Mouse (Mus musculus): ENCODE data around the gene Ubqln4. TPM values are rescaled to one million over a fixed set of nuclear protein-coding genes. Genes with fewer than 3 reads are reported as not detected.

Gene Ubqln4
- polyA plus RNA-seq, 1 experiment from 2014 or later, result 43.5 TPM

DNA sequence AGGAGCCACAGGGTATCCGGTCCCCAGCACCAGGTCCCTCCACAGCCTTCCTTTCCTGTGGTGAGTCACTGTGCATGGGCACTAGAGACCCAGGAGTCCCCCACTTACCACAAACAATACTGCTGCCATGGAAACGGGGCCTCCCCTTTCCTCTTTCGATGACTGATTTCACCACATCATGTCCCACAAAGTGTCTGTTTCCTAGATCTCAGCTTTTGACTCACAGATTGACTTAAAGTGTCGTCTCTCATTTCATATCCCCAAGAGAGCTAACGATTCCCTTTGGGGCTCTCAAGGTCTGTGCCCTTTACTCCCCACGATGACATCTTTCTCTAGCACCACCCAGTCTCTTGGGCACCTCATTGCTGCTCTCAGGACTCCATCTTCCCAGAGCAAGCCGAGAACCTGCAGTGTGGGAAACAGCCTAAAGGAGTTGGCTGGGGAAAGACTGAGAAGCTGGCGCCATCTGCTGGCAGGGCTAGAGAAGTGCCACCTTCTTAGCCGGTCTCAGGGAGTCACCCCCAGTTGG is 31.7 kb upstream of the Ubqln4 start:
- peak; percentile 40; the same call in 1 of the 2 replicates for ATAC-seq
- H3K9ac ChIP-seq (replicated peaks; ENCODE audit: low read depth, low read length), result no peak overlapping the region
- 32% methylated on average over 9 of the region's 9 CpGs for WGBS
- H3K9me3 ChIP-seq (ENCODE audit: control insufficient read depth, low read length), result no peaks in the 10 kb centered on the region
- H3K36me3 ChIP-seq (ENCODE audit: control insufficient read depth, insufficient read depth), result 0 out of 2 replicates have a peak, but pooled peaks cover 2% of the 10 kb centered on the region
- H3K27ac ChIP-seq (ENCODE audit: low read length), result no peak overlapping the region
- H3K4me2 ChIP-seq (ENCODE audit: low read length), result no peak overlapping the region
- H3K4me3 ChIP-seq (replicated peaks; ENCODE audit: low read length), result no peak overlapping the region
- H3K4me1 ChIP-seq (replicated peaks; ENCODE audit: control insufficient read depth, insufficient read depth, low read length), result peaks cover 24% of the 10 kb centered on the region
- H3K27me3 ChIP-seq (replicated peaks; ENCODE audit: control insufficient read depth, insufficient read depth, low read length), result no peaks in the 10 kb centered on the region

DNA sequence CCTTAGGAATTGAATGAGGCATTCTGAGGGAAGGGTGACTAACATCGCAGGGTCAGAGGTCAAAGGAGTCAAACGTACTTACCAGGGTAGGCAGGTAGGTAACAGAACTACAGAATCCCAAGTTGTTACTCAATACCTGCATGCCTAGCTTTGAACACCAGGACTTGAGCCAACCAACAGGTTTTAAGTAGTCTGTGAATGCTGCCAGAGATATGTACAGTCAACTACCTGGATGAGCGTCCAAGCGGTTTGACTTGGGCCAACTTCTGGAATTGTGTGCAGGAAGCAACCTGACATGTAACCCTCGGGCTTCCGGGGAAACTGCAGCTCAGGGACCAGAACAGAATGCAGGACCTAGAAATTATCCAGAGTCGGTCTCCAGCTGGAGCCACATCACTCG is 30.5 kb upstream of the Ubqln4 start:
- no peak overlapping the region for H3K4me3 ChIP-seq (replicated peaks; ENCODE audit: low read length)
- no peak overlapping the region for H3K4me2 ChIP-seq (ENCODE audit: low read length)
- H3K4me1 ChIP-seq (replicated peaks; ENCODE audit: control insufficient read depth, insufficient read depth, low read length), result peaks cover 33% of the 10 kb centered on the region
- no peak overlapping the region for H3K9ac ChIP-seq (replicated peaks; ENCODE audit: low read depth, low read length)
- H3K27me3 ChIP-seq (replicated peaks; ENCODE audit: control insufficient read depth, insufficient read depth, low read length), result no peaks in the 10 kb centered on the region
- H3K27ac ChIP-seq (ENCODE audit: low read length), result no peak overlapping the region
- no peak for ATAC-seq
- WGBS, result 94% methylated on average over 8 of the region's 8 CpGs
- H3K36me3 ChIP-seq (ENCODE audit: control insufficient read depth, insufficient read depth), result 0 out of 2 replicates have a peak, but pooled peaks cover 2% of the 10 kb centered on the region
- no peaks in the 10 kb centered on the region for H3K9me3 ChIP-seq (ENCODE audit: control insufficient read depth, low read length)

DNA sequence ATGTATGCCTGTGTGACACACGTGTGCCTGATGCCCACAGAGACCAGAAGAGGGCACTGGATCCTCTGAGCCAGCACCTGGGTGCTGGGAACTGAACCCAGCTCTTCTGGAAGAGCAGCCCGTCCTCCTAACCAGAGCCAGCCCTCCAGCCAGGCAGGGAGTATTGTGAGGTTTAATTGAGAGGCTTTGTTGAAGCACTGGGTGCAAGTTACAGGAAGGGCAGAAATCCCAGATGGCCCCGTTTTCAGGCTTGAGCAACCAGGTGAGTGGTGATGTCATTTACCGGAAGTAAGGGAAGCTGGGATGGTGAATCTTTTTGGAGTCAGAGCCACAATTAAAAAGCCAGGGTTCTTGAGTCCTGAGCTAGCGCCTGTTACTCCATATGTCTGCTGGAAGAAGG is 28.5 kb upstream of the Ubqln4 start:
- Histone ChIP-seq H3K27me3 (replicated peaks; ENCODE audit: control insufficient read depth, insufficient read depth, low read length) (no peaks in the 10 kb centered on the region), H3K27ac (ENCODE audit: low read length) (no peak overlapping the region), H3K9ac (replicated peaks; ENCODE audit: low read depth, low read length) (no peak overlapping the region), H3K4me1 (replicated peaks; ENCODE audit: control insufficient read depth, insufficient read depth, low read length) (peaks cover 51% of the 10 kb centered on the region), H3K36me3 (ENCODE audit: control insufficient read depth, insufficient read depth) (0 out of 2 replicates have a peak, but pooled peaks cover 2% of the 10 kb centered on the region), H3K9me3 (ENCODE audit: control insufficient read depth, low read length) (no peaks in the 10 kb centered on the region), H3K4me3 (replicated peaks; ENCODE audit: low read length) (no peak overlapping the region), H3K4me2 (ENCODE audit: low read length) (no peak overlapping the region)
- 82% methylated on average over 5 of the region's 5 CpGs for WGBS
- no peak for ATAC-seq

DNA sequence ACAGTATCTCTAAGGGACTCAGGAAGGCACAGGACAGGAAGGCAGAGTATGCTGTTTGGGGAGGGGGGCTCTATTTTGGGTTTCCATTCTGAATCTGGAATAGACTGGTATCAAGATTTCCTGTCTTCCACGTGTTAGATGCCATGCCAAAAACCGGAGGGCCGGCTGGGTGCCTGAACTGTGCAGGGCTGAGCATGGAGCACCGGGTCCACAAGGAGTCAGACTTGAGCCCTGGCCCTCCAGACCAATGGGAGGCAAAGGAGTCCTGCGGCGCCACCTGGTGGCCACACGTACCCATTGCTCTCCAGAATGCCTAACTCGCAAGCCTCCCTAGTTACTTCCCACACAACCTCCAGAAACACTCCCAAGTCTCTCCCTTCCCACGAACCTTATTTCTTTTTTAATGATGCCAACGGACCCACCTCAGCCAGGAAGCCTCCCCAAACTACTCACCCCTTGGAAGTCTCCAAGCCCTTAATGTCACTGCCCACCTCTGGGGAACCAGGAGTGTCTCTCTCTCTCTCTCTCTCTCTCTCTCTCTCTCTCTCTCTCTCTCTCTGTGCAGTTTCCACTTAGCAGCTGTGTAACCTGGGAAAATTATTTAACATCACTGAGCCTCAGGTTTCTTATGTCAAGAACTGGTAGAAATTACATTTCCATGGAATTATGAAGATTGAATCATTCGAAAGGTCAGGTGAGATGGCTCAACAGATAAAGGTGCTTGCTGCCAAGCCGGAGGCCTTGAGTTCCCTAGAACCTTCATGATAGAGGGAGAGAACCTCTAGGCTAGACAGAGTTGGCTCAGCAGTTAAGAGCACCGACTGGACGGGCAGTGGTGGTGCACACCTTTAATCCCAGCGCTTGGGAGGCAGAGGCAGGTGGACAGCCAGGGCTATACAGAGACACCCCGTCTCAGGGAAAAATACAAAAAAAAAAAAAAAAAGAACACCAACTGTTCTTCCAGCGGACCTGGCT is 27.1 kb upstream of the Ubqln4 start:
- H3K4me3 ChIP-seq (replicated peaks; ENCODE audit: low read length), result no peak overlapping the region; the same call in 1 of the 2 replicates
- 30% methylated on average over 17 of the region's 17 CpGs for WGBS
- H3K27ac ChIP-seq (ENCODE audit: low read length), result no peak overlapping the region
- no peaks in the 10 kb centered on the region for H3K9me3 ChIP-seq (ENCODE audit: control insufficient read depth, low read length)
- H3K27me3 ChIP-seq (replicated peaks; ENCODE audit: control insufficient read depth, insufficient read depth, low read length), result no peaks in the 10 kb centered on the region
- ATAC-seq, result peak; percentile 69
- peaks cover 58% of the 10 kb centered on the region for H3K4me1 ChIP-seq (replicated peaks; ENCODE audit: control insufficient read depth, insufficient read depth, low read length)
- no peak overlapping the region for H3K9ac ChIP-seq (replicated peaks; ENCODE audit: low read depth, low read length)
- H3K36me3 ChIP-seq (ENCODE audit: control insufficient read depth, insufficient read depth), result 0 out of 2 replicates have a peak, but pooled peaks cover 2% of the 10 kb centered on the region
- H3K4me2 ChIP-seq (ENCODE audit: low read length), result peak overlapping the region; percentile 33

DNA sequence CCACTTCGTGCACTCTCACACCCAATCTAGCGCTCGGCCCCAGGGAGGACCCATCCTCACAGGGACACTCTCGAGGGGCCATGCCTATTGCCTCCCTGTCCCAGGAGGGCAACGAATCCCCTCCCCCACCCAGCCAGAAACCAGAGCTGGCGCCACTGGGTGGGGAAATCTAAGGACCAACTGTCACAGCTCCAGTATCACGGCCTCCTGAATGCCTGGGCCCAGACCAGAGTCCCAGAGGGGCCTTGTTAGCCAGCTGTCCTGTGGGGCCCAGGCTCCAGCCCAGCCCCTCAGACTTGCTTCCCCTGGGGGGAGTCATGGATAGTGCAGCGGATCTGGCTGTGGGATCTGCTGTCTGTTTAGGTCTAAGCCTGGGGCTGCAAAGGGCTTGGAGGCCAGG is 26.0 kb upstream of the Ubqln4 start:
- H3K9ac ChIP-seq (replicated peaks; ENCODE audit: low read depth, low read length), result peak overlapping the region; percentile 51
- H3K27ac ChIP-seq (ENCODE audit: low read length), result peak overlapping the region; percentile 29
- 28% methylated on average over 8 of the region's 8 CpGs for WGBS
- peaks cover 58% of the 10 kb centered on the region for H3K4me1 ChIP-seq (replicated peaks; ENCODE audit: control insufficient read depth, insufficient read depth, low read length)
- H3K4me2 ChIP-seq (ENCODE audit: low read length), result peak overlapping the region; percentile 38
- ATAC-seq, result no peak
- H3K4me3 ChIP-seq (replicated peaks; ENCODE audit: low read length), result peak overlapping the region; percentile 5; the same call in 1 of the 2 replicates
- H3K27me3 ChIP-seq (replicated peaks; ENCODE audit: control insufficient read depth, insufficient read depth, low read length), result no peaks in the 10 kb centered on the region
- H3K9me3 ChIP-seq (ENCODE audit: control insufficient read depth, low read length), result no peaks in the 10 kb centered on the region
- H3K36me3 ChIP-seq (ENCODE audit: control insufficient read depth, insufficient read depth), result 0 out of 2 replicates have a peak, but pooled peaks cover 2% of the 10 kb centered on the region

DNA sequence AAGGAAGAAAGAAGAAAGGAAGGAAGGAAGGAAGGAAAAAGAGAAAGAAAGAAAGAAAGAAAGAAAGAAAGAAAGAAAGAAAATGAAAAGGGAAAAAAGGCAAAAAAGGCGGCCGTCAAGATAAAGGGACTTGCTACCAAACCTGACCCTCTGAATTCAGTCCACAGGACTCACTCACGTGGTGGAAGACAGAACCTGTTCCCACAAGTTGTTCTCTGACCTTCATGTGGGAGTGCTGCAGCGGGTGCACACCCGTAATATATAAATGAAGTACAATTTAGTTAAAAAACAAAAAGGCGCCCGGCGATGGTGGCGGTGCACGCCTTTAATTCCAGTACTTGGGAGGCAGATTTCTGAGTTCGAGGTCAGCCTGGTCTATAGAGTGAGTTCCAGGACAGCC is 24.9 kb upstream of the Ubqln4 start:
- Histone ChIP-seq H3K36me3 (ENCODE audit: control insufficient read depth, insufficient read depth) (0 out of 2 replicates have a peak, but pooled peaks cover 2% of the 10 kb centered on the region), H3K27me3 (replicated peaks; ENCODE audit: control insufficient read depth, insufficient read depth, low read length) (no peaks in the 10 kb centered on the region), H3K4me1 (replicated peaks; ENCODE audit: control insufficient read depth, insufficient read depth, low read length) (peaks cover 58% of the 10 kb centered on the region), H3K27ac (ENCODE audit: low read length) (no peak overlapping the region), H3K4me3 (replicated peaks; ENCODE audit: low read length) (no peak overlapping the region), H3K9me3 (ENCODE audit: control insufficient read depth, low read length) (no peaks in the 10 kb centered on the region), H3K4me2 (ENCODE audit: low read length) (peak overlapping the region; percentile 94), H3K9ac (replicated peaks; ENCODE audit: low read depth, low read length) (no peak overlapping the region)
- 76% methylated on average over 11 of the region's 11 CpGs for WGBS
- ATAC-seq, result no peak

DNA sequence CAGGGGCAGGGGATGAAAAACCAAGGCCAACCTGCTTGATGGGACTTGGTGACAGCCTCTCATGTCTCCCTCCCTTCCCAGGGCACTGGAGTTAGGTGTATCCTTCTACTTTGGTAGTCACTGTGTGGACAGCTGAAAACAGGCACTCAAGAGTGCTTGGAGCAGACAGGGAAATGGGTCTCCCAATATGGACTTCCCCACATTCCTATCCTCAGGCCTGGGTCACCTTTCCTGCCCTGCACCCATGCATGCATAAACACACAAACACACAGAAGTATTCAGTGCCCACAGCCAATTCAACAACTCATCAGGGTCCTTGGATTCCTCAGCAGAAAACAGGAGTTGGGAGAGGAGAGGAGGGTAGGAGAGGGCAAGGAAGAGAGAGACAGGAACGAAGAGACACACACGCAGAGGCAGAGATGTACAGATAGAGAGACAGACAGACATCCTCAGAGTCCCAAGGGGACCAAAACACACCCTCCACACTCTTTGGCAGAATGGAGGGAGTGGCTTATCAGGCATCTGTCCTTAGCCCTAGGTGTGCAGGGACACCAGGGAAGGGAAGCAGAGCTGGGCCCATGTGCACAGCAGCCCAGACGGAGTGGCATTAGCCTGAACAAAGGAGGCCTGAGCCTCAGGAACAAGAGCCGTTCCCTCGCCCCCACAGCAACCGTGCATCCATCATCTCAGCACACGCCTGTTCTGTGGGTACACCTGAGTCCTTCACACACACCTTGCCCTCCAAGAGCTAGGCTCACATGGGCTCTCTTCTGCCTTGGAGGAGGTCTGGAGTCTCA is 24.2 kb upstream of the Ubqln4 start:
- H3K4me2 ChIP-seq (ENCODE audit: low read length), result peak overlapping the region; percentile 94
- ATAC-seq, result no peak
- peaks cover 56% of the 10 kb centered on the region for H3K4me1 ChIP-seq (replicated peaks; ENCODE audit: control insufficient read depth, insufficient read depth, low read length)
- 18% methylated on average over 7 of the region's 7 CpGs for WGBS
- H3K9me3 ChIP-seq (ENCODE audit: control insufficient read depth, low read length), result no peaks in the 10 kb centered on the region
- H3K4me3 ChIP-seq (replicated peaks; ENCODE audit: low read length), result peak overlapping the region; percentile 90
- 0 out of 2 replicates have a peak, but pooled peaks cover 2% of the 10 kb centered on the region for H3K36me3 ChIP-seq (ENCODE audit: control insufficient read depth, insufficient read depth)
- H3K27ac ChIP-seq (ENCODE audit: low read length), result peak overlapping the region; percentile 99
- H3K9ac ChIP-seq (replicated peaks; ENCODE audit: low read depth, low read length), result peak overlapping the region; percentile 96
- H3K27me3 ChIP-seq (replicated peaks; ENCODE audit: control insufficient read depth, insufficient read depth, low read length), result no peaks in the 10 kb centered on the region

DNA sequence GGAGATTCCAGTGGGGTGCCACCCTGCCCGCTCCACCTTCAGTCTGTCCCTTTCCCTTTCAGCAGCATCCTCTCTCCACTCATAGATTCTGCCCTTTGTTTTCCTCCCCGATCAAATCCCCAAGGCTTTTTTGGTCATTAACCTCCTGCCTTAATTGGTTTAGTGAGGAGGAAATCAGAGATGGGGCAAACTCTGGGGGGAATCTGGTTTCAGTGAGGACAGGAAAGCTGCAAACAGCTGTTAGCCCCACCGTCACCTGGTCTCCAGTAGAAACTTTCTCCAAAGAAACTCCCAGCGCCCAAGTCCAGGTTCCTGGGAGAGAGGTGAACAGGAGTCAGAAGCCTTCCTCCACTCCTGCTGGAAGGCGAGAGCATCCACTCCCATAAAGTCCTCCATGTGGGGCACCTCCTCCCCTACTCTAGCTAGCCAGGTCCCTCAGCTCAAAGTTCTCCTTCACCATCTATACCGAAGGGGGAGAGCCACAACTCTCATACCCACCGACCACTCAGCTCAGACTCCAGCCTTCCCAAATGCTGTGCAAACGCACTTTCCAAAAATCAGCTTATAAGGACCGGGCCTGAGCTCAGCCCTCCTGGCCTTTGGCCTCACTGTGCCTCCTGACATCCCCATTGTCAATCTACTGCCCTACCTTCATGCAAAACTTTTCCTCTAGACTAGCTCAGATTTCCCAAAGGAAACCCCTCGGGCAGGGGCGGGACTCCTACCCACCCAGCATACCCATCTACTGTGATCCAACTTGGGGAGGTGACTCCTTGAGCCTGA is 23.3 kb upstream of the Ubqln4 start:
- Histone ChIP-seq H3K4me2 (ENCODE audit: low read length) (peak overlapping the region; percentile 94), H3K27ac (ENCODE audit: low read length) (peak overlapping the region; percentile 99), H3K27me3 (replicated peaks; ENCODE audit: control insufficient read depth, insufficient read depth, low read length) (no peaks in the 10 kb centered on the region), H3K36me3 (ENCODE audit: control insufficient read depth, insufficient read depth) (no peaks in the 10 kb centered on the region), H3K4me1 (replicated peaks; ENCODE audit: control insufficient read depth, insufficient read depth, low read length) (peaks cover 61% of the 10 kb centered on the region), H3K9me3 (ENCODE audit: control insufficient read depth, low read length) (no peaks in the 10 kb centered on the region), H3K9ac (replicated peaks; ENCODE audit: low read depth, low read length) (peak overlapping the region; percentile 96), H3K4me3 (replicated peaks; ENCODE audit: low read length) (peak overlapping the region; percentile 90)
- ATAC-seq, result no peak
- WGBS, result 4% methylated on average over 11 of the region's 11 CpGs

All from forebrain, embryonic 16.5 days (tissue).